Mouse (Mus musculus) frontal cortex, adult (tissue): ENCODE data around the gene Pik3cg.
"Not testable (repeated sequence)": the region's sequence is repeated elsewhere in the genome, so short reads cannot be mapped to it uniquely, and the experiment has no call there.

Experiments used
- ATAC-seq: cut with Nextera tagmentation; 2 replicates; pipeline ENCODE4 v1.9.2; 2017; ENCODE audit warnings: mild to moderate bottlenecking, moderate library complexity, mixed read lengths; ENCODE audit not compliant: low TSS enrichment

Gene Pik3cg

DNA sequence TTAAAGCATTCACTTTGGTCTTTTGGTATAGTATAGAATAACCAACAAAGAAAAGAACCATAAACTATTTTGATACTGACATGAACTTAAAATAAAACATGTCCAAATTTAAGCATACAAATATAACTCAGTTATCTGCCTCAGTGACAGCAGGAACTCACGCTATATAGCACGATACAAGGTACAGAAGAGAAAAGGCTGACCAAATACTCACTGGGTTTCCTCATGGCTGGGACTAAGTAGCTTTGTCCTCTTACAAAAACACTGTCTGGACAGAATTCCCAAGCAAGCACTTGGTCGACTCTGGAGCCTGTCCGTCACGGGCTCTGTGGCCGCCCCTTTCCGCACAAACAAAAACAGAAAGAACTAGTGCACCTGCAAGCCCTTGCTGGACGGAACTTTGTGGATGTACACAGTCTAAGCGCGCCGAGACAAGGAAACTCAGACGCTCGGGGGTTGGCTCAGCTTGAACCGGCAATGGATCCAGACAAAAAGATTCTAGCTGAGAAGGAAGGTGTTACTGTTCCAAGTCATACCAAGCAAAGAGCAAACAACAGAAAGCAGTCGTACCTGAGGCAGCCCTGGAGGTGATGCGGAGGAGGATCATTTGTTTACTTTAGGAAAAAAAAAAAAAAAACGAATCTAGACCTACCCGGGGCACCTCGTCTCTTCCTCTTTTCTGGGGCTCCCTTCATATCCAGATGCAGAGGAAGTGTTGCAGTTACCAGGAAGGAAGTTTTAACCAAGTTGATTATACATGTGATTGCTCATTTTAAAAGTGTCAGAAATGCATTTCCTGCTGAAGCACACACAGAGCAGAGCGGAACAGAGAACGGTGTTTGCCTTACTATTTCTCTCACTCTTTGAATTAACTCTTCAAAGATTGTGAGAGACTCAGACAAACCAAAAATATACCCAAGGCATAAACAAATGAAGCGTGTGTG is at the start of gene Pik3cg:
Gene Pik3cg, minus strand, starts transcription at position 712 of the 944 bp plus-strand sequence.
- peak; percentile 58 for ATAC-seq

- ATAC-seq: no peak
These were observed 40.0 kb upstream of the Pik3cg start for GRCm38 (mm10) chr12:32248483-32248882.

DNA sequence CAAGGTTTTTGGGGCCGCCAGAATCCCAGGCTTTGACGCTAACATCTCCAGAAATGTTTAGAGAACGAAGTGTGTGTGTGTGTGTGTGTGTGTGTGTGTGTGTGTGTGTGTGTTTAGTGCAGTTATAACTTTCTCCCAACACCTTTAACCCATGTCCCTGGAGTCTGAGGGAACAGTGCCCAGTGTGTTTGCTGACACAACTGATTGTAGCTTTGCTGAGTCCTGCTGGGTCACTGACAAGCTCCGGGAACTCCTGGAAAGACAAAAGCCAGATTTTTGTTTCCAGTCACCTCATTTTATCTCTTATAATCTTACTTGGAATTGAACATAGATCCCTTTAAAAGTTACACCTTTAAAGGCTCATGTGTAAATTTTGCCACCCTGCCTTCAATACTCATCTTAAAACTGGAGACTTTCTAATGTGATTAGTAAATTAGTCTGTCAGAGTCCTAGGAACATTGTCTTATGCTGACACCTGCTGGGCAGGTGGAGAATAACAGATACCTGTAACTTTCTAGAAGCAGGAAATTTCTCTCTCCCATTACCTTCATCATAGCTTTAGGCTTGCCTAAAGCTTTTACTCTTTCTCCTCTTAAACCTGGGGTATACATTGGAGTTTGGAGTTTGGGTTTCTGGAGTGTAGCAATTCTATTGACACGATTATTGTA is 37.2 kb upstream of the Pik3cg start:
- ATAC-seq: peak; percentile 57; the same call in 1 of the 2 replicates

GRCm38 (mm10) chr12:32243586-32243985 is 35.1 kb upstream of the Pik3cg start:
- no peak for ATAC-seq

DNA sequence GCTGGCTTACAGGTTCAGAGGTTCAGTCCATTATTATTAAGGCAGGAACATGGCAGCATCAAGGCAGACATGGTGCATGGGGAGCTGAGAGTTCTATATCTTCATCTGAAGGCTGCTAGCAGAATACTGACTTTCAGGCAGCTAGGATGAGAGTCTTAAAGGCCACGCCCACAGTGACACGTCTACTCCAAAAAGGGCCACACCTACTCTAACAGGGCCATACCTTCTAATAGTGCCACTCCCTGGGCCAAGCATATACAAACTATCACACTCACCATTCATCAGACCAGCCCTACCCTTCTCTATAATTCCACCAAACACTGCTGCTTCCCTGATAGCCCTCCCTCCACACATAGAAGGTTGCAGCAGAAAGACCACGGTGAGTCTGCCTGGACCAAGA is 30.7 kb upstream of the Pik3cg start:
- ATAC-seq: not testable (repeated sequence)

DNA sequence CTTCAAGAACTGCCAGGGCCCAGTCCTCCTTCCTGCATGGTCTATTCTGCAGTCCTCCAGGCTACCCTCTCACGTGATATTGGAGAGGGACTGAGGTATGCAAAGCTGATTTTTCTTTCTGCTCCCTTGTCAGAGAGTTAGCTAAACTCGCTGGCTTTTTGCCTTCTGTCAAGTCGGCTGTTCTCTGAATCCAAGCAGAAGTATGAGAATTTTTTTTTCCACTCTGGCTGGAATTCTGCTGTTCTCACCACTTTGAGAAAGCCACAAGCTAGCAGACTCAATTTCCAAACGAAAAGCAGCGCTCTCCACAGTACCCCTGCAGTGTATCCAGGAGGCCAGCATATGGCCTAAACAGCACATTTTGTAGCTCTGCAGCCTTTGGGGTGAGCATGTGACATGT is 30.0 kb upstream of the Pik3cg start:
- peak; percentile 52 for ATAC-seq

- ATAC-seq: no peak
These were observed 29.4 kb upstream of the Pik3cg start for GRCm38 (mm10) chr12:32237839-32238238.

GRCm38 (mm10) chr12:32237139-32237538 is 28.7 kb upstream of the Pik3cg start:
- ATAC-seq: no peak

GRCm38 (mm10) chr12:32236450-32236849 is 28.0 kb upstream of the Pik3cg start:
- no peak for ATAC-seq

- no peak for ATAC-seq
These were observed 25.4 kb upstream of the Pik3cg start for GRCm38 (mm10) chr12:32233871-32234270.

GRCm38 (mm10) chr12:32231398-32231797 is 22.9 kb upstream of the Pik3cg start:
- no peak for ATAC-seq

GRCm38 (mm10) chr12:32223629-32224028 is 15.2 kb upstream of the Pik3cg start:
- no peak for ATAC-seq

GRCm38 (mm10) chr12:32222758-32223385 is 14.4 kb upstream of the Pik3cg start:
- ATAC-seq: no peak

GRCm38 (mm10) chr12:32220387-32220786 is 11.9 kb upstream of the Pik3cg start:
- no peak for ATAC-seq

DNA sequence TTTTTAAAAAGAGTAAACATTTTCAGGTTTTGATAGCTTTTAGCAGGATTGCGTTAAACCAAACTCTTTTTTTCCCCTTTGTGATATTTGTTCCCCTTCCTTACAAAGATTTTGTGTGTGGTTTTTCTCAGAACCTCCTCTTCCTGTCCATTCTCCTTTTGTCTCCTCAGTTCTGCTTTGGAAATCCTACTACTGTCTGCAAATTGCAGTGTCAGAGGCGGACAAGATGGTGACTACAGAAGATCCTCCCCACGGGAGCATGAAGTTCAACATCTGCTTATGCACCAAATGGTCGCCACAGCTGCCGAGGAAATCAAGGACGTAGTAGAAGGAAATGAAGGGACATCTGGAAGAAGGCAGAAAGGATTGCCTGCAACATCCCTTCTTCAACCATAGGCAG is 6.7 kb upstream of the Pik3cg start:
- no peak for ATAC-seq

- ATAC-seq: no peak
These were observed 4.2 kb upstream of the Pik3cg start for GRCm38 (mm10) chr12:32212702-32213101.

DNA sequence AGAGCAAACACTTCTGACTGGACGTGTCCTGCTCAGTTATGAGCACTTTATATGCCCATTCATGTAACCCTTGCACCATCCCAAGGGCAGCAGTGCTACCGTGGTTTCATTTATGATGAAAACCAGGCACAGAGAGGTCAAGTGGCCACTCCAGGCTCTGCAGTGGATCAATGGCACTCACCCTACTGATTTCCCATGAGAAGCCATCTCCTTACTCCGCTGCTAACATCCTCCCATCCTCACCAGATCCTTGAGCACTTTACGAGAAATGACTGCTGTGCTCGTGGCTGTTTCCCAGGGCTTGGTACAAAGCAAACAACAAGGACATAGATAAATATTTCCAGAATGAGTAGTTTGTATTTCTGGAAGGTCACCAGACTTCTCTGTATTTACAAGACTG is 3.7 kb upstream of the Pik3cg start:
- ATAC-seq: no peak

GRCm38 (mm10) chr12:32211257-32211656 is 2.8 kb upstream of the Pik3cg start:
- ATAC-seq: no peak

DNA sequence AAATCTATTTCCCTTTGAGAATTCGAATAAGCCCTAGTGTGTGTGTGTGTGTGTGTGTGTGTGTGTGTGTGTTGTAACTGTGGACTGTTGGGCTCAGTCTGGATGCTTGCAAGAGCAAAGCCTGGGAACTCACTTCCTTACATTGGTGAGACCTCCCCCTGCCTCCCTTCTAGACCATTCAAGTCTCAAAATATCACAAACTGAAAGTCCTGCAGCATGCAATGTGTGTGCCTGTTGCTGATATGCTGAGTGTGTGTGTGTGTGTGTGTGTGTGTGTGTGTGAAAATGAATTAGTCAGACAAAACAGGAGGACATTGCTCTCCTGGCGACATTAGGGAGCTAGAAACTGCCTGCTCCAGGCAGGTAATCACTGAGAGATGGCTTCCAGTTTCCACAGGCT is 492 bp upstream of the Pik3cg start:
- ATAC-seq: 0 out of 2 replicates have a peak, but pooled peaks have one; percentile 11

- no peak for ATAC-seq
These were observed 1.3 kb downstream of the Pik3cg start for GRCm38 (mm10) chr12:32207141-32207540.

- no peak for ATAC-seq
These were observed 4.8 kb downstream of the Pik3cg start for GRCm38 (mm10) chr12:32203695-32204094.

DNA sequence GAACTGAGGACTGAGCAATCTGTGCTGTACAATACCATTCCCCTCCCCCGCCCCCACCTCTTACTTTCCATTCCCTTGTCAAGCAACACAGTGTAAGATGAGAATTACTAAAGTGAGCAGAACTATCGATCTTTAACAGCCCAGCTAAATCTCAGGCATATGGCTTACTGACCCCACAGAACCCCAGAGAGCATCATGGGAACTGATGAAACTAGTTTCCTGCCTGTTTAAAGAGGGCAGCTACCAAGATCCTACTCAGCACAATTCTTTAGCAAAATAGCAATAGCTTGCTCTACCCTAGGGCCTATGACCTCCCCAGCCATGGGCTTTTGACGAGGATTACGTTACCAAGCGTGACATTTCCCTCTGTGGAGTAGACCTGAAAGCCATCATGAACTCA is 5.9 kb downstream of the Pik3cg start:
- ATAC-seq: no peak
